Mouse (Mus musculus): ENCODE measurements around the gene Slc22a3. TPM values are rescaled to one million over a fixed set of nuclear protein-coding genes. Genes with fewer than 3 reads are reported as not detected.

The Slc22a3 gene
- total RNA-seq, 2 experiments from 2014 or later = 2.1 to 2.2 TPM

- DNase-seq (ENCODE audit: low spot score in 2 of 2) = no peak
Measured at GRCm38 (mm10) chr17:12412181-12412890, 95.2 kb downstream of the Slc22a3 start.

GRCm38 (mm10) chr17:12409346-12409944 lies 98.1 kb downstream of the Slc22a3 start:
- no peak for DNase-seq (ENCODE audit: low spot score in 2 of 2)

- no peak for DNase-seq (ENCODE audit: low spot score in 2 of 2)
Measured at GRCm38 (mm10) chr17:12403420-12403819, 104.1 kb downstream of the Slc22a3 start.

GRCm38 (mm10) chr17:12396163-12396677 lies 111.3 kb downstream of the Slc22a3 start:
- no peak for DNase-seq (ENCODE audit: low spot score in 2 of 2)

GRCm38 (mm10) chr17:12388239-12388638 lies 119.3 kb downstream of the Slc22a3 start:
- no peak for DNase-seq (ENCODE audit: low spot score in 2 of 2)

GRCm38 (mm10) chr17:12387781-12388180 lies 119.7 kb downstream of the Slc22a3 start:
- no peak for DNase-seq (ENCODE audit: low spot score in 2 of 2)

GRCm38 (mm10) chr17:12385049-12385794 lies 122.3 kb downstream of the Slc22a3 start:
- no peak for DNase-seq (ENCODE audit: low spot score in 2 of 2)

GRCm38 (mm10) chr17:12382531-12382930 lies 125.0 kb downstream of the Slc22a3 start:
- no peak for DNase-seq (ENCODE audit: low spot score in 2 of 2)

- no peak for DNase-seq (ENCODE audit: low spot score in 2 of 2)
Measured at GRCm38 (mm10) chr17:12381579-12381978, 125.9 kb downstream of the Slc22a3 start.

- DNase-seq (ENCODE audit: low spot score in 2 of 2) = no peak
Measured at GRCm38 (mm10) chr17:12380287-12380686, 127.2 kb downstream of the Slc22a3 start.

- DNase-seq (ENCODE audit: low spot score in 2 of 2) = no peak
Measured at GRCm38 (mm10) chr17:12377981-12378705, 129.4 kb downstream of the Slc22a3 start, which contains the start of gene Plg. Gene Plg, plus strand, starts transcription at chr17:12378608.

- DNase-seq (ENCODE audit: low spot score in 2 of 2) = no peak
Measured at GRCm38 (mm10) chr17:12373601-12374144, 133.8 kb downstream of the Slc22a3 start.

GRCm38 (mm10) chr17:12372021-12372420 lies 135.5 kb downstream of the Slc22a3 start:
- DNase-seq (ENCODE audit: low spot score in 2 of 2) = peak; percentile 67 to 70

GRCm38 (mm10) chr17:12371310-12371925 lies 136.1 kb downstream of the Slc22a3 start:
- no peak for DNase-seq (ENCODE audit: low spot score in 2 of 2)

GRCm38 (mm10) chr17:12370289-12370688 lies 137.2 kb downstream of the Slc22a3 start:
- no peak for DNase-seq (ENCODE audit: low spot score in 2 of 2)

- DNase-seq (ENCODE audit: low spot score in 2 of 2) = no peak
Measured at GRCm38 (mm10) chr17:12369393-12369792, 138.1 kb downstream of the Slc22a3 start.

Measured in left cerebral cortex, adult 18-20 months (tissue).